In the genomic region with DNA sequence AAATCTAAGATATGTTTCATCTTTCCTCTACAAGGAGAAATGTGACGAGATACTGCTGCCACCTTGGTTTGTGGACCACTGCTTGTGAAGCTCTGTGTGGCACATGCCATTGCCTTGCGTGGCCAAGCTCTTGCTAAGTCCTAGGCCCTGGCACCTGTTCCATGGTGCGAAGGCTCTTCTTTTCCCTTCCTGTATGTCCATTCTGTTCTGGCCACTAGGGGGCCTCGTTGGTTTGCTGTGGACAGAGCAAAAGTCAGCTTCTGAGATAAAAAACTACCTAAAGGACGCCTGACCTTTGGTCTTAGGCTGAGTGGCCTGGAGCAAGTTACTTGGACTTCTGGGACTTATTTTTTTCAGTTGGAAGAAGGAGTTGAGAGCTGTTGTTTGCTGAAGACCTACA, we compare ENCODE assay signal across 8 mouse cellular contexts. TPM values are rescaled to one million over a fixed set of nuclear protein-coding genes. Genes with fewer than 3 reads are reported as not detected.
DNase-seq lines count a peak whose midpoint lies in the region; ATAC-seq and TF ChIP-seq lines count a peak whose summit lies in the region.

No protein-coding gene starts in this region.

- H3K27ac ChIP-seq in heart, embryonic 11.5 days (ENCODE audit: low read depth, low read length): no peak overlapping the region
- H3K27ac ChIP-seq in kidney, adult 2 months (ENCODE audit: insufficient read depth, low read depth, low read length): no peak overlapping the region
- H3K27ac ChIP-seq in neural tube, embryonic 12.5 days: no peak overlapping the region

- H3K4me1 ChIP-seq in heart, embryonic 11.5 days (ENCODE audit: control insufficient read depth, insufficient read depth, low read length): no peaks in the 10 kb centered on the region
- no peaks in the 10 kb centered on the region for H3K4me1 ChIP-seq in kidney, adult 2 months (ENCODE audit: control insufficient read depth, insufficient read depth, low read length)
- H3K4me1 ChIP-seq in neural tube, embryonic 12.5 days: no peaks in the 10 kb centered on the region

- H3K9ac ChIP-seq in heart, embryonic 11.5 days (ENCODE audit: low read depth, low read length): no peak overlapping the region
- no peak overlapping the region for H3K9ac ChIP-seq in neural tube, embryonic 12.5 days

- peak; percentile 5 to 62 for DNase-seq in heart, adult 18-20 months
- peak; percentile 71 for DNase-seq in brain, embryonic 14.5 days (ENCODE audit: low read depth)
- peak; percentile 57 for DNase-seq in forelimb bud, embryonic 11.5 days (ENCODE audit: low read depth, low spot score)
- peak; percentile 29 for DNase-seq in kidney, adult 2 months
- DNase-seq in left cerebral cortex, postnatal 25 days (ENCODE audit: low spot score in 2 of 2): peak; percentile 60 to 76
- peak; percentile 33 to 57 for DNase-seq in urinary bladder, adult 18-20 months (ENCODE audit: low spot score in 2 of 2)

- no peaks in the 10 kb centered on the region for H3K9me3 ChIP-seq in heart, embryonic 11.5 days (replicated peaks; ENCODE audit: control insufficient read depth, low read length)
- H3K9me3 ChIP-seq in neural tube, embryonic 12.5 days: no peaks in the 10 kb centered on the region

- no peaks in the 10 kb centered on the region for H3K36me3 ChIP-seq in heart, embryonic 11.5 days (ENCODE audit: control insufficient read depth, insufficient read depth, low read length)
- no peaks in the 10 kb centered on the region for H3K36me3 ChIP-seq in kidney, adult 2 months (ENCODE audit: control insufficient read depth, insufficient read depth, low read length)
- no peaks in the 10 kb centered on the region for H3K36me3 ChIP-seq in neural tube, embryonic 12.5 days

- no peaks in the 10 kb centered on the region for H3K27me3 ChIP-seq in heart, embryonic 11.5 days (ENCODE audit: control insufficient read depth, insufficient read depth, low read length)
- no peaks in the 10 kb centered on the region for H3K27me3 ChIP-seq in kidney, adult 2 months (replicated peaks; ENCODE audit: control insufficient read depth, insufficient read depth, low read length)
- no peaks in the 10 kb centered on the region for H3K27me3 ChIP-seq in neural tube, embryonic 12.5 days (replicated peaks)

- no peak for ATAC-seq in heart, embryonic 11.5 days (replicated peaks; ENCODE audit: insufficient number of reproducible peaks, low FRiP score, low TSS enrichment)
- ATAC-seq in neural tube, embryonic 12.5 days (ENCODE audit: low FRiP score, low read depth): peak; percentile 63; the same call in 1 of the 2 replicates

- TF ChIP-seq POLR2A in brain, embryonic 14.5 days (IDR thresholded peaks at IDR 0.05; ENCODE audit: borderline replicate concordance, extremely low read depth, insufficient read depth, insufficient read length, poor library complexity, severe bottlenecking): no peak
- TF ChIP-seq POLR2A in kidney, adult 2 months (IDR thresholded peaks at IDR 0.05; ENCODE audit: low read depth, low read length): no peak

- intact Hi-C loops in left cerebral cortex, postnatal 25 days (cut with DNase I): loop anchor here (1.0 to 10.0 kb wide), 3 partner anchors 90 to 328 kb away; no protein-coding TSS in a partner anchor

- H3K4me3 ChIP-seq in heart, embryonic 11.5 days (ENCODE audit: low read depth, low read length): no peak overlapping the region
- H3K4me3 ChIP-seq in kidney, adult 2 months (ENCODE audit: insufficient read depth, low read depth, low read length): no peak overlapping the region
- H3K4me3 ChIP-seq in neural tube, embryonic 12.5 days: no peak overlapping the region

- no peak overlapping the region for H3K4me2 ChIP-seq in heart, embryonic 11.5 days
- no peak overlapping the region for H3K4me2 ChIP-seq in neural tube, embryonic 12.5 days (replicated peaks)

- peak; percentile 69; the same call in 1 of the 2 replicates for TF ChIP-seq CTCF in brain, embryonic 14.5 days (IDR thresholded peaks at IDR 0.05; ENCODE audit: borderline replicate concordance, extremely low read depth, insufficient read depth, insufficient read length)
- TF ChIP-seq CTCF in kidney, adult 2 months (conservative IDR thresholded peaks at IDR 0.05; ENCODE audit: insufficient read depth, insufficient read length, low read depth, low read length): peak; percentile 57

- WGBS in heart, embryonic 11.5 days (ENCODE audit: insufficient replicate concordance): 30% methylated on average over 5 of the region's 5 CpGs
- 30% methylated on average over 5 of the region's 5 CpGs for WGBS in kidney, adult 2 months
- WGBS in neural tube, embryonic 12.5 days: 32% methylated on average over 5 of the region's 5 CpGs

RNA-seq across cellular contexts. Expression of a gene that starts 36.1 kb away (rescaled TPM):
- not detected for total RNA-seq in heart, adult 18-20 months (2021)
- 0.46 TPM in 2 replicates for polyA plus RNA-seq in heart, embryonic 11.5 days (2014; fragmentation: Nextera tagmentation; extraction: Ambion mirVana)
- 64.8 and 189 TPM in 2 replicates for polyA plus RNA-seq in brain, embryonic 14.5 days (2012; rRNA removed)
- not detected in 2 replicates for polyA plus RNA-seq in kidney, adult 2 months (2012; rRNA removed)
- 10 to 100 TPM; 37.6 to 68.6 TPM for total RNA-seq in left cerebral cortex, postnatal 25 days (2021)
- polyA plus RNA-seq in neural tube, embryonic 12.5 days (2016; fragmentation: Nextera tagmentation; extraction: Ambion mirVana): 32.0 and 33.6 TPM in 2 replicates

Comparison
In these comparisons a context has a peak if more than half of its experiments do, and no peak if none do; other contexts are left out.
1. RNA of a gene that starts 36.1 kb away (polyA plus RNA-seq): 64.8 to 189 TPM in brain, embryonic 14.5 days and 32.0 to 33.6 TPM in neural tube, embryonic 12.5 days; 0.46 TPM in heart, embryonic 11.5 days and not detected in kidney, adult 2 months; every median in the first group is over 10 times any median in the second.
2. Peak in every context shown above with its lines, with median percentiles within 50 percentile points of each other: DNase-seq.